Mouse (Mus musculus) urinary bladder, postnatal 25 days (tissue): Measurements from ENCODE around the gene Sltm.
"Not testable (repeated sequence)": the region's sequence is repeated elsewhere in the genome, so short reads cannot be mapped to it uniquely, and the experiment has no call there.

ENCODE experiments used
- DNase-seq: peaks from one replicate; pipeline ENCODE4 v3.0.0; 2022; ENCODE audit warnings: low spot score

The Sltm gene

GRCm38 (mm10) chr9:70542305-70543041 lies at the start of gene Sltm:
Gene Sltm, plus strand, starts transcription at chr9:70542754.
- DNase-seq, result peak; percentile 100

- no peak for DNase-seq
Observed at GRCm38 (mm10) chr9:70493038-70493437, 49.5 kb upstream of the Sltm start.

GRCm38 (mm10) chr9:70496990-70497389 lies 45.6 kb upstream of the Sltm start:
- DNase-seq, result no peak

- DNase-seq, result no peak
Observed at GRCm38 (mm10) chr9:70502284-70503014, 40.1 kb upstream of the Sltm start.

- DNase-seq, result peak; percentile 60
Observed at GRCm38 (mm10) chr9:70503015-70503603, 39.4 kb upstream of the Sltm start.

GRCm38 (mm10) chr9:70503626-70504041 lies 38.9 kb upstream of the Sltm start, which contains the start of gene Rnf111:
Gene Rnf111, minus strand, starts transcription at chr9:70503725.
- peak; percentile 97 for DNase-seq

GRCm38 (mm10) chr9:70506186-70506585 lies 36.4 kb upstream of the Sltm start:
- DNase-seq, result no peak

- DNase-seq, result no peak
Observed at GRCm38 (mm10) chr9:70506787-70507186, 35.8 kb upstream of the Sltm start.

- peak; percentile 12 for DNase-seq
Observed at GRCm38 (mm10) chr9:70509906-70510525, 32.5 kb upstream of the Sltm start.

- DNase-seq, result peak; percentile 10
Observed at GRCm38 (mm10) chr9:70510998-70511583, 31.5 kb upstream of the Sltm start.

- no peak for DNase-seq
Observed at GRCm38 (mm10) chr9:70511681-70512080, 30.9 kb upstream of the Sltm start.

GRCm38 (mm10) chr9:70520651-70521050 lies 21.9 kb upstream of the Sltm start:
- no peak for DNase-seq

- DNase-seq, result no peak
Observed at GRCm38 (mm10) chr9:70523813-70524212, 18.7 kb upstream of the Sltm start.

- DNase-seq, result no peak
Observed at GRCm38 (mm10) chr9:70524366-70524765, 18.2 kb upstream of the Sltm start.

GRCm38 (mm10) chr9:70533328-70533727 lies 9.2 kb upstream of the Sltm start:
- DNase-seq, result no peak

- DNase-seq, result no peak
Observed at GRCm38 (mm10) chr9:70541584-70541983, 970 bp upstream of the Sltm start.

- DNase-seq, result no peak
Observed at GRCm38 (mm10) chr9:70543048-70543880, 710 bp downstream of the Sltm start.

GRCm38 (mm10) chr9:70543985-70544384 lies 1.4 kb downstream of the Sltm start:
- DNase-seq, result no peak

GRCm38 (mm10) chr9:70544831-70545230 lies 2.3 kb downstream of the Sltm start:
- DNase-seq, result no peak

- DNase-seq, result not testable (repeated sequence)
Observed at GRCm38 (mm10) chr9:70546576-70546975, 4.0 kb downstream of the Sltm start.

- no peak for DNase-seq
Observed at GRCm38 (mm10) chr9:70548304-70548703, 5.8 kb downstream of the Sltm start.
